Mouse (Mus musculus): ENCODE results near the gene Rnf181.

- TF ChIP-seq GATA1 (IDR thresholded peaks at IDR 0.05; ENCODE audit: low read length) (no peak), TAL1 (IDR thresholded peaks at IDR 0.05; ENCODE audit: low read length) (no peak)
These were observed 47.5 kb upstream of the Rnf181 start, which contains the start of gene Ggcx for GRCm38 (mm10) chr6:72414076-72414756.

All from erythroblast, embryonic 14.5 days (primary cell).